Comparison of ENCODE assay signal across 12 mouse cellular contexts in the genomic region with DNA sequence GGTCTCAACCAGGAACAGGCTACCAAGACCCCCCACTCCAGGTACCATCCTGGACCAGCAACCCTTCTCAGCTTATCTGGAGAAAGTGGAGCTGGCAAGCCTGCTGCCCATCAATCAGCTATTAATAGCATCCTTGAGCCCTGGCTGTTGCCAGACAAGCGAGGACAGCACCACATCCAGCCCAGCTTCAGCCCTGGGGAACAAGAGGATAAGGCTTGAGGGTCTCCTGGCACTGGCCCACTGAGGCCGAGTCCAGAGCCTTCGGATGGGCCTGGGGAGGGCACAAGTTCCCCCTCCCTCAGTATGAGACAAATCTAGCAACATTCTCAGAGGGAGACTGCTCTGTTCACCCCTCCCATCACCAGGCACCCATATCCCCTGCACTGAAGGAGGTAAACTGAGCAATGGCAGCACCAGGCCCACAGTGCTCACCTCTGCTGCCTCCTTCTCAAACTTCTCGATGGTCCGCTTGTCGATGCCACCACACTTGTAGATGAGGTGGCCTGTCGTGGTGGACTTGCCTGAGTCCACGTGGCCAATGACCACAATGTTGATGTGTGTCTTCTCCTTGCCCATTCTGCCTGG. TPM values are rescaled to one million over a fixed set of nuclear protein-coding genes. Genes with fewer than 3 reads are reported as not detected.
DNase-seq lines count a peak whose midpoint lies in the region; TF ChIP-seq lines count a peak whose summit lies in the region.
"Had no signal": no experiment of that assay in that cellular context is flagged by ENCODE, and none has a peak within 500 bp of the region (broad histone marks: within the 10 kb centered on the region; RNA-seq: fewer than 3 reads in every experiment).

No protein-coding gene starts in this region.

- no peaks in the 10 kb centered on the region for H3K27me3 ChIP-seq in kidney, adult 2 months (replicated peaks; ENCODE audit: control insufficient read depth, insufficient read depth, low read length)

- intact Hi-C loops in heart, postnatal 10 days (cut with DNase I): no loop called here

- H3K36me3 ChIP-seq in kidney, adult 2 months (ENCODE audit: control insufficient read depth, insufficient read depth, low read length): no peaks in the 10 kb centered on the region

- no peak overlapping the region for H3K27ac ChIP-seq in kidney, adult 2 months (ENCODE audit: insufficient read depth, low read depth, low read length)

- no peak for TF ChIP-seq CTCF in kidney, adult 2 months (conservative IDR thresholded peaks at IDR 0.05; ENCODE audit: insufficient read depth, insufficient read length, low read depth, low read length)

- WGBS in kidney, adult 2 months: 79% methylated on average over 8 of the region's 8 CpGs

- H3K4me3 ChIP-seq in kidney, adult 2 months (ENCODE audit: insufficient read depth, low read depth, low read length): no peak overlapping the region

- TF ChIP-seq POLR2A in kidney, adult 2 months (IDR thresholded peaks at IDR 0.05; ENCODE audit: low read depth, low read length): no peak

- no peaks in the 10 kb centered on the region for H3K4me1 ChIP-seq in kidney, adult 2 months (ENCODE audit: control insufficient read depth, insufficient read depth, low read length)

- peak; percentile 92 for DNase-seq in heart, adult 11 months
- no peak for DNase-seq in heart, adult 9 months (ENCODE audit: low spot score in 2 of 2)
- peak; percentile 51 for DNase-seq in cerebellum, adult 8-10 months
- peak; percentile 26 to 35 for DNase-seq in cerebellum, postnatal 10 days
- peak; percentile 55 to 58 for DNase-seq in heart, postnatal 10 days
- no peak for DNase-seq in urinary bladder, postnatal 25 days (ENCODE audit: low spot score)
- no peak for DNase-seq in kidney, adult 2 months
- DNase-seq: kidney, adult 11 months had no signal

RNA-seq across cellular contexts. Expression of gene Eef1a2, which starts 1.9 kb away (rescaled TPM):
- total RNA-seq in heart, postnatal 10 days (2021): 100 to 1,000 TPM; 640 to 727 TPM
- 0.92 and 18.7 TPM in 2 replicates for polyA plus RNA-seq in kidney, adult 2 months (2012; rRNA removed)
- polyA plus RNA-seq: liver, adult 2 months had no signal

RNA-seq across cellular contexts. Expression of gene Kcnq2, which starts 19.8 kb away (rescaled TPM):
- not detected for total RNA-seq in heart, postnatal 10 days (2021)
- polyA plus RNA-seq in kidney, adult 2 months (2012; rRNA removed): 0.05 and 0.31 TPM in 2 replicates
- total RNA-seq: liver, adult 2 months had no signal
- polyA plus RNA-seq: liver, adult 2 months had no signal

RNA-seq across cellular contexts. Expression of gene Ppdpf, which starts 32.1 kb away (rescaled TPM):
- total RNA-seq in heart, postnatal 10 days (2021): 10 to 100 TPM; 60.7 to 62.1 TPM
- polyA plus RNA-seq in kidney, adult 2 months (2012; rRNA removed): 162 and 168 TPM in 2 replicates

RNA-seq across cellular contexts. Expression of gene Ptk6, which starts 47.7 kb away (rescaled TPM):
- total RNA-seq in heart, postnatal 10 days (2021): not detected
- 0.12 and 0.16 TPM in 2 replicates for polyA plus RNA-seq in kidney, adult 2 months (2012; rRNA removed)
- total RNA-seq: layer of hippocampus, postnatal 14 days had no signal
- polyA plus RNA-seq: embryonic facial prominence, embryonic 11.5 days; stomach, embryonic 14.5 days had no signal

RNA-seq across cellular contexts. Expression of gene Srms, which starts 58.1 kb away (rescaled TPM):
- total RNA-seq in heart, postnatal 10 days (2021): under 1 TPM; 0.17 to 0.25 TPM
- polyA plus RNA-seq in kidney, adult 2 months (2012; rRNA removed): 0.87 and 0.91 TPM in 2 replicates
- polyA plus RNA-seq: embryonic facial prominence, embryonic 11.5 days; stomach, embryonic 14.5 days had no signal

Comparison
In these comparisons a context has a peak if more than half of its experiments do, and no peak if none do; other contexts are left out.
1. DNase-seq: peak in heart, adult 11 months (single experiment), cerebellum, adult 8-10 months (single experiment), cerebellum, postnatal 10 days (2 of 2) and heart, postnatal 10 days (2 of 2); none in heart, adult 9 months (0 of 2), urinary bladder, postnatal 25 days (single experiment) and kidney, adult 2 months (single experiment).